Mouse (Mus musculus): ENCODE measurements around the gene Emilin2. TPM values are rescaled to one million over a fixed set of nuclear protein-coding genes. Genes with fewer than 3 reads are reported as not detected.

Emilin2 gene
- total and polyA plus RNA-seq, 3 experiments = 0.34 to 0.38 TPM; not detected in 1

DNA sequence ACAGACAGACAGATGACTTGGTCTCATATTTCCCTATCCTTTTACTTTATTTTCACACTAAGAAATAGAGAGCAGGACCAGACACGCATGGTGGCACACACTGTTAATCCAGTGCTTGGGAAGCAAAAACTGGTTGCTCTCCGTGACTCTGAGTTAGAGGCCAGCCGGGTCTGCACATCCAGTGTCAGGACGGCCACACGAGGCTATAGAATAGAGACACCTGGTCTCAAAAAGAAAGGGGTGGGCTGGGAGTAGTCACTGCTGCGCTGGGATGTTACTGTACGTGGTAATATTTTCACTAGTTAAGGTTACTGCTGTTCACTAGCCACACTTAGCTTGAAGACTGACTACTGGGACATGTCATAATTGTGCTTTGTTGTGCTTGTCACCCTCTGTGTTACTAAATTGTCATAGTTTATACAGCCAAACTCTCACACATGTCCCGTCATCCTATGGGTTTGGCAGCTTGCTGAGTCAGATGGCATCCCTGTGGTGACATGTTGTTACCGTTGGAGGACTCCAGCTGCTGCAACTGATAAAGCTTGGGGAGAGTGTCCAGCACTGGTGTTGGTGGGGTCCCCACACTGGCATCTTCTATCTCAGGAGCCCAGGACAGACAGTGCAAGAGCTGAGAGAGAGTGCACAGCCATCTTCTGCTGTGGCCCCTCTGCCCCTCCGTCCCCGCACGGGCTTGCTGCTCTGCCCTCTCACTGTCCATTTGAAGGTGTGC, 76.4 kb downstream of the Emilin2 start:
- Histone ChIP-seq H3K27ac (ENCODE audit: insufficient read depth, low read depth) (no peak overlapping the region), H3K4me1 (ENCODE audit: control insufficient read depth in 1 of 2, insufficient read depth in 2 of 2) (peaks cover 0 to 22% of the 10 kb centered on the region in 2 experiments; a peak in 2 of 4 replicates), H3K27me3 (replicated peaks) (no peaks in the 10 kb centered on the region), H3K4me3 (replicated peaks in 1 of 3; ENCODE audit: low read depth in 2 of 3, low read length in 2 of 3, poor library complexity in 1 of 3) (no peak overlapping the region), H3K9ac (ENCODE audit: insufficient read depth, low read depth) (no peak overlapping the region), H3K9me3 (replicated peaks; ENCODE audit: low read length) (no peaks in the 10 kb centered on the region), H3K36me3 (replicated peaks in 1 of 2; ENCODE audit: control insufficient read depth in 1 of 2, insufficient read depth in 1 of 2, low read length in 1 of 2) (peaks cover 44 to 78% of the 10 kb centered on the region in 2 experiments), H3K79me2 (replicated peaks; ENCODE audit: control insufficient read depth, extremely low read depth, insufficient read depth, poor library complexity, severe bottlenecking) (no peaks in the 10 kb centered on the region), H3K4me2 (ENCODE audit: insufficient read depth, low read depth, poor library complexity, severe bottlenecking) (no peak overlapping the region)
- DNase-seq (ENCODE audit: extremely low read depth) = no peak
- in situ Hi-C loops (cut with MboI; ENCODE audit: low pct_ligation_motif_present, low pct_unique_long_range_greater_than_20kb, low sequenced_read_pairs) (no loop called here), dilution Hi-C loops (cut with MboI; ENCODE audit: extremely low pct_ligation_motif_present, extremely low pct_unique_long_range_greater_than_20kb, low sequenced_read_pairs) (no loop called here)
- TF ChIP-seq GABPA (IDR thresholded peaks at IDR 0.05; ENCODE audit: insufficient replicate concordance, low read depth, low read length) = no peak
- TF ChIP-seq RAD21 (IDR thresholded peaks at IDR 0.05; ENCODE audit: low read depth, low read length) = no peak
- no peak for TF ChIP-seq MXI1 (IDR thresholded peaks at IDR 0.05; ENCODE audit: low read depth, low read length)
- no peak for TF ChIP-seq ZC3H11A (IDR thresholded peaks at IDR 0.05; ENCODE audit: low read depth, low read length)
- TF ChIP-seq NELFE (IDR thresholded peaks at IDR 0.05; ENCODE audit: low read depth, low read length) = no peak
- no peak for TF ChIP-seq HCFC1 (IDR thresholded peaks at IDR 0.05; ENCODE audit: low read depth, low read length)
- no peak for TF ChIP-seq CHD1 (IDR thresholded peaks at IDR 0.05; ENCODE audit: low read depth, low read length)
- no peak for TF ChIP-seq TCF12 (IDR thresholded peaks at IDR 0.05; ENCODE audit: low read depth, low read length)
- no peak for TF ChIP-seq JUN (IDR thresholded peaks at IDR 0.05; ENCODE audit: insufficient read depth, low read depth, low read length)
- TF ChIP-seq USF1 (IDR thresholded peaks at IDR 0.05; ENCODE audit: low read depth, low read length) = no peak
- TF ChIP-seq ETS1 (conservative IDR thresholded peaks at IDR 0.05; ENCODE audit: low read depth, low read length) = no peak
- TF ChIP-seq ZNF384 (IDR thresholded peaks at IDR 0.05; ENCODE audit: low read depth, low read length) = no peak
- no peak for TF ChIP-seq NRF1 (IDR thresholded peaks at IDR 0.05; ENCODE audit: low read depth, low read length)
- no peak for TF ChIP-seq MYC (IDR thresholded peaks at IDR 0.05; ENCODE audit: low read depth, low read length)
- TF ChIP-seq JUND (conservative IDR thresholded peaks at IDR 0.05; ENCODE audit: low read depth, low read length) = no peak
- no peak for TF ChIP-seq MAZ (IDR thresholded peaks at IDR 0.05; ENCODE audit: low read depth, low read length)
- TF ChIP-seq SIN3A (IDR thresholded peaks at IDR 0.05; ENCODE audit: low read length) = no peak

DNA sequence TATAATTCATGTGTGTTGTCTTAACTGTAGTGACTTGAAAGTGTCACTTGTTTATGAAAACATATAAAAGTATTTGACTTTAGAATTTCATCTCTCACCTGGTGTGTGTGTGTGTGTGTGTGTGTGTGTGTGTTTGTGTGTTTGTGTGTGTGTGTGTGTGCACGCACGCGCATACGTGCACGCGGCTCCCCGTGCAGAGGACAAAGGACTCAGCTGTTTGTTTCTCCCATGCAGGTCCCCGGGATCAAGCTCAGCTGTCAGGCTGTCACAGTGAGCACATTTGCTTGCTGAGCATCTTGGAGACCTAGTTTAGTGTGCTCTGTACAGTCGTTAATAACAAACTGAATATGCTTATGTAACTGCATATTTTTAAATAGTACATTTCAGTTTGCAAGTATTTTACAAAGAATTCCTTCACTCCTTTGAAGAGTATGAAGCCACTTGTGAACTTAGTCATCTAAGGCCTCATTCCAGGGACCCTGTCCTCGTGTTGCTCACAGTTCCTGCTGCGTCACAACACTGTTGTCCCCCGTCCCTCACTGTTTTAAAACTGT, 77.7 kb downstream of the Emilin2 start:
- peaks cover 0 to 22% of the 10 kb centered on the region in 2 experiments; a peak in 2 of 4 replicates for H3K4me1 ChIP-seq (ENCODE audit: control insufficient read depth in 1 of 2, insufficient read depth in 2 of 2)
- in situ Hi-C loops (cut with MboI; ENCODE audit: low pct_ligation_motif_present, low pct_unique_long_range_greater_than_20kb, low sequenced_read_pairs) = no loop called here
- H3K9ac ChIP-seq (ENCODE audit: insufficient read depth, low read depth) = no peak overlapping the region
- no peak overlapping the region for H3K27ac ChIP-seq (ENCODE audit: insufficient read depth, low read depth)
- DNase-seq (ENCODE audit: extremely low read depth) = no peak
- no peaks in the 10 kb centered on the region for H3K9me3 ChIP-seq (replicated peaks; ENCODE audit: low read length)
- TF ChIP-seq KAT2A (IDR thresholded peaks at IDR 0.05; ENCODE audit: insufficient replicate concordance, low read length) (no peak), MAFK (IDR thresholded peaks at IDR 0.05; ENCODE audit: insufficient replicate concordance, low read length) (no peak), ZNF384 (IDR thresholded peaks at IDR 0.05; ENCODE audit: low read depth, low read length) (no peak), UBTF (IDR thresholded peaks at IDR 0.05; ENCODE audit: low read depth, low read length) (no peak), E2F4 (IDR thresholded peaks at IDR 0.05; ENCODE audit: insufficient replicate concordance, low read depth, low read length) (no peak), USF2 (conservative IDR thresholded peaks at IDR 0.05; ENCODE audit: low read depth, low read length) (no peak), MYC (IDR thresholded peaks at IDR 0.05; ENCODE audit: low read depth, low read length) (no peak), RAD21 (IDR thresholded peaks at IDR 0.05; ENCODE audit: low read depth, low read length) (no peak), MAZ (IDR thresholded peaks at IDR 0.05; ENCODE audit: low read depth, low read length) (no peak), TCF12 (IDR thresholded peaks at IDR 0.05; ENCODE audit: low read depth, low read length) (no peak), CHD1 (IDR thresholded peaks at IDR 0.05; ENCODE audit: low read depth, low read length) (no peak), RCOR1 (conservative IDR thresholded peaks at IDR 0.05; ENCODE audit: low read depth, low read length) (no peak), CHD2 (IDR thresholded peaks at IDR 0.05; ENCODE audit: low read length) (no peak), ETS1 (conservative IDR thresholded peaks at IDR 0.05; ENCODE audit: low read depth, low read length) (no peak), PAX5 (IDR thresholded peaks at IDR 0.05; ENCODE audit: low read length) (no peak), NELFE (IDR thresholded peaks at IDR 0.05; ENCODE audit: low read depth, low read length) (no peak), IRF4 (IDR thresholded peaks at IDR 0.05; ENCODE audit: low read depth, low read length) (no peak), MAX (IDR thresholded peaks at IDR 0.05; ENCODE audit: low read length) (no peak), ZMIZ1 (IDR thresholded peaks at IDR 0.05; ENCODE audit: low read depth, low read length) (no peak)
- no peak overlapping the region for H3K4me3 ChIP-seq (replicated peaks in 1 of 3; ENCODE audit: low read depth in 2 of 3, low read length in 2 of 3, poor library complexity in 1 of 3)
- H3K36me3 ChIP-seq (replicated peaks in 1 of 2; ENCODE audit: control insufficient read depth in 1 of 2, insufficient read depth in 1 of 2, low read length in 1 of 2) = peaks cover 45 to 77% of the 10 kb centered on the region in 2 experiments
- dilution Hi-C loops (cut with MboI; ENCODE audit: extremely low pct_ligation_motif_present, extremely low pct_unique_long_range_greater_than_20kb, low sequenced_read_pairs) = no loop called here
- no peak overlapping the region for H3K4me2 ChIP-seq (ENCODE audit: insufficient read depth, low read depth, poor library complexity, severe bottlenecking)
- H3K79me2 ChIP-seq (replicated peaks; ENCODE audit: control insufficient read depth, extremely low read depth, insufficient read depth, poor library complexity, severe bottlenecking) = no peaks in the 10 kb centered on the region
- no peaks in the 10 kb centered on the region for H3K27me3 ChIP-seq (replicated peaks)

Measured in CH12.LX (cell line).